Mouse (Mus musculus) left cerebral cortex, adult 9 months (tissue): ENCODE results near the gene Cib4.

ENCODE experiments used
- DNase-seq, 2 experiments: peaks; one replicate each; pipeline ENCODE4 v3.0.0; 2022; ENCODE audit warnings: low spot score in 2 of 2

Gene Cib4

DNA sequence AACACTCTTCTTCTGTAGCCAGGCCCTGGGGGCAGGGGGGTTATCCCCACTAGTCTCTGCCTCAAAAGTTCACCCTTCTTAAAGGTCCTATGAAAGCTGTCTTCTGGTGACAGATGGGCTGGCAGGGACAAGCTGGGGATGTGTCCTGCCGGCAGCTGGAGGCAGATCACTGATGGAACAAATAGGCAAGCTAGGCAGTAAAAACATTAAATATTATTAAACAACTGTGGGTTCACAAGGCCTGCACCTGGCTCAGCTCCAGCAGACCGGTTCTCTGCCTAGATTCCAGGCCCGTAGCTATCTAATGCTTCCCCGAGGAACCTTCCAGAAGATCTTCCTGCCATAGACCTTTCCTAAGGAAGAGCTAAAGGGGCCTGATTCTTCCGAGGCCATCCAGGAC lies 27.5 kb downstream of the Cib4 start:
- DNase-seq, result no peak

DNA sequence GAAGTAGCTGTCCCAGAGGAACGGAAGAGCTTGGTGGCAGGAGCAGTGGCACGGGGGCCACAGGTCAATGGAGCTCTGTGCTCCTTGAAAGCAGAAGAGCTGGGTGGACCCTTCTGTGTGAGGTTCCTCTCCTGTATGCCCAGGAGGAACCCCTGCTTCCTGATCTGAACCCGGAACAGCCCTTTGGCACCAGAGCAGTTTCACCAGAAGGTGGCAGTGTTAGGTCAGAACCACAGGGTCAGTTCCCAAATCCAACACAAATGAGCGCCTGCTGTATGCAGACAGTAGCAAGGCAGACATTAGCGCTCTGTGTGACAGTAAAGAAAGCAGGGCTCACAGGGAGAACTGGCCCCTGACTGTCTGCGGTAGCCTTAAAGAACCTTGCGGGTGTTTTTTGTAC lies 29.3 kb downstream of the Cib4 start:
- peak in 1 of 2 experiments; percentile 65 for DNase-seq

DNA sequence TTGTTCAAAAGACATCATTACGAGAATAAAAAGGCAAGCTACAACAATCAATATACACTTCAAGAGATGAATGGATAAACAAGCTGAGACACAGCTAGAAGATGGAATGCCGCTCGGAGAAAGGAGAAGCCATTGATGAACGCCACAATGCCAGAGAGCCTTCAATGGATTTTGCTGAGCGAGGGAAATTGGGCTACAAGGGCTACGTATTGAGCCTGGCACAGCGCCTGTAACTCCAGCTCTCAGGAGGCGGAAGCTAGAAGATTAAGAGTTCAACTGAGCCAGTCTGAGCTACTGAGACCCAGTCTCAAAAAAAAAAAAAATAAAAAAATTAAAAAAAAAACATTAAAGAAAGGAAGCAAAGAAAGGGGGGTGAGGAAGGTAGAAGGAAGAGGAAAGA lies 32.5 kb downstream of the Cib4 start:
- DNase-seq, result no peak

DNA sequence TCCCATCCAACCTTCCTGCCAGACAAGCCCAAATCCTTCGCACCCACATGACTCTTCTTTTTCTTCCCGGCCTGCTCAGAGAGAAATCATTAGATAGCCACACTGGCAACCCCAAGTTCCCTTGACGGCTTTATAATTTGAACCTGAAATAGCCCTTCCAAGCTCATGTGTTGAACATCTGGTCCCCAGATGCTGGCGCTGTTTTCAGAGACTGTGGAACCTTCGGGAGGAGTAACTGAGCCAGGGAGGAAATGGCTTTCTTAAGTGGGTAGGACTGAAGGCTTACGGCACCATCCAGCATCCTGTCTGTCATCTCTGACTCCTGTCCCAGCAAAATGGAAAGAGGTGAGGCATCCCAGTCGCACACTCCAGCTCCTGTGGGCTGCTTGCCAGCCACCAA lies 48.3 kb downstream of the Cib4 start:
- no peak for DNase-seq

- DNase-seq, result no peak
Observed at GRCm38 (mm10) chr5:30496821-30497220, 48.8 kb downstream of the Cib4 start.

DNA sequence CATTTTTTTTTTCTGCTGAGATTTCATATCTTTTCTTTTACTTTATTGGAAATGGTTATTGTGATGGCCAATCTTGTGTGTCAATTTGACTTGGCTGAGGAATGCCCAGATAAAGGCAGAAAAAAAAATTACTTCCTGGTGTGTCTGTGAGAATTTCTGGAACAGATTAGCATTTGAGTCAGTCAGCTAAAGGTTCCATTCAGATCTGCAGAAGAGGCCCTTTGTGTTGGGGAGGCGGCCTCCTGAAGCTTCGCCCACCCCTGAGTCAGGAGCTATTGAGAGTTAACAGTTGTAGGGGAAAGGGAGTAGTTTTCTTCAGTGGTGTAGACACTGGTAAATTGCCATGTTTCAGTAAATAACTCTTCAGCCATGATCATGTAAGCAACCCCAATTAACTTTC lies 50.3 kb downstream of the Cib4 start:
- no peak for DNase-seq

GRCm38 (mm10) chr5:30494606-30495005 lies 51.0 kb downstream of the Cib4 start:
- DNase-seq, result no peak

- no peak for DNase-seq
Observed at GRCm38 (mm10) chr5:30493723-30494122, 51.9 kb downstream of the Cib4 start.

- no peak for DNase-seq
Observed at GRCm38 (mm10) chr5:30490845-30491244, 54.8 kb downstream of the Cib4 start.

DNA sequence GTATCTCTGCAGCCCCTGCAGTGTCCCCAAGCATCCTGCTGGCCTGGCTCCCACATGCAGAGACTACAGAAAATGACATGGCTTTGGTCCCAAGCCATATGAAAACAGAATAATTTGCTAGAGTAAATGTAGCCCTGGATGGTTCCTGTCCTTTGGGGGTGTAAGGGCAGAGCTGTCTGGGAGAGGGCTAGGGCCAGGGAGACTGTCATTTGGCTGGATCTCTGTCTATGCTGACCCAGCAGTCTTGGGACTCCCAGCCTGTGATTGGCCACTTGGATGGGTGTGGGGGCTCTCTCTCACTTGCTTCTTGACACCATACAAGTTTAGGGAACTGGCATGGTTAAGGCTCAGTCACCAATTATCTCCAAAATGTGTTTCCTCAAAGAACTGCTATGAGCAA lies 55.4 kb downstream of the Cib4 start:
- no peak for DNase-seq

GRCm38 (mm10) chr5:30485136-30485535 lies 60.5 kb downstream of the Cib4 start:
- no peak for DNase-seq

DNA sequence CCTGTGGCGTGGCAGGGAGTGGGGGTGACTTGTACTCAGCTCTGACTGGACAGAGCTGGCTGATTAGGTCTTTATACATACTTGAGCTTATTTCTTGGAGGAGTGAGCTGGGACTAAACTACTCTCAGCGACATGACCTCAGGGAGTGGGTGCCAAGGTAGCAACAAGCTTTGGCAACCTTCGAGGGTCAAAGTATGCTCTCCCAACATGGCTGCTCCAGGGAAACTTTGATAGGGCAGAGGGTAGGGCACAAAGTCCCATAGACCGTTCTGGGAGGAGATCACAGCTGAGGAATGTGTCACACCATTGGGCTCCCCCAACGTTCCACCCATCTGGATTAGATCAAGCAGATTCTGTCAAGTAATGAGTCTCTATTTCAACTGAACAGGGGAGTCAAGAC lies 61.0 kb downstream of the Cib4 start:
- DNase-seq, result no peak

- DNase-seq, result no peak
Observed at GRCm38 (mm10) chr5:30483533-30483932, 62.1 kb downstream of the Cib4 start.

GRCm38 (mm10) chr5:30482319-30482718 lies 63.3 kb downstream of the Cib4 start:
- DNase-seq, result peak in 1 of 2 experiments; percentile 79

- peak in 1 of 2 experiments; percentile 37 for DNase-seq
Observed at GRCm38 (mm10) chr5:30476534-30476933, 69.1 kb downstream of the Cib4 start.

DNA sequence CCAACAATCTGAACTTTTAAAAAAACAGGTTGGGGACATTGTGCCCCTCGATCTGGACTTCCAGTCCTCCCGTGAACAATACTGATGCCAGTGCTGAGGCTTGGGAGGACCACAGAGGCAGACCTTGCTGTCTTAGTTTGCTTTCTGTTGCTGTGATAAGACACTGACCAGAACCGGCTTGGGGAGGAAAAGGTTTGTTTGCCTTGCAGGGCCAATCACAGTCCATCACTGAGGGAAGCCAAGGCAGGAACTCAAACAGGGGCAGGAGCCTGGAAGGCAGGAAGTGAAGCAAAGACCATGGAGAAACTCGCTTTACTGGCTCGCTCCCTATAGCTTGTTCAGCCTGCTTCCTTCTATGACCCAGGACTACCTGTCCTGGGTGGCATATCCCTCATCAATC lies 73.5 kb downstream of the Cib4 start:
- no peak for DNase-seq

GRCm38 (mm10) chr5:30470454-30470853 lies 75.2 kb downstream of the Cib4 start:
- no peak for DNase-seq

DNA sequence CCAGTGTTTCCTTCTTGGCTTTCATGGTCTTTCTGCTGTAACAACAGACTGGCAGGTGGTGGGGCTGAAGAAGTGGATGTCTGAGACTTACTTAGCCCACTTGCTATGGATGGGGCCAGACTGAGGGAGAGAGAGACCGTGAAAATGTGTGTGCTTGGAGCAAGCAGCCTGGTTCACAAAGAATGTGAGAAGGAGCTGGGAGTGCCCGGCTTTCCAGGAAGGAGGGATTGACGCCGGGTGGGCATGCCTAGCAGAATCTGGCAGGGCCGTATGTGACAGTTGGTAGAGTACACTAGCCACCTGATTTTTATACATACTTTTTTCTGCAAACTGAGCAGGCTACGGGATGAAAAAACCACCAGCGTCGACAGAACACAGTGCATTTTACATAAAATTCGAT lies 79.3 kb downstream of the Cib4 start:
- DNase-seq, result no peak

GRCm38 (mm10) chr5:30465861-30466260 lies 79.8 kb downstream of the Cib4 start, which contains the start of gene 1700001C02Rik:
Gene 1700001C02Rik, plus strand, starts transcription at chr5:30466047.
- DNase-seq, result no peak

- DNase-seq, result peak; percentile 35 to 66
Observed at GRCm38 (mm10) chr5:30461821-30462220, 83.8 kb downstream of the Cib4 start, which contains the start of gene Otof. Gene Otof, minus strand, starts transcription at chr5:30461932.

DNA sequence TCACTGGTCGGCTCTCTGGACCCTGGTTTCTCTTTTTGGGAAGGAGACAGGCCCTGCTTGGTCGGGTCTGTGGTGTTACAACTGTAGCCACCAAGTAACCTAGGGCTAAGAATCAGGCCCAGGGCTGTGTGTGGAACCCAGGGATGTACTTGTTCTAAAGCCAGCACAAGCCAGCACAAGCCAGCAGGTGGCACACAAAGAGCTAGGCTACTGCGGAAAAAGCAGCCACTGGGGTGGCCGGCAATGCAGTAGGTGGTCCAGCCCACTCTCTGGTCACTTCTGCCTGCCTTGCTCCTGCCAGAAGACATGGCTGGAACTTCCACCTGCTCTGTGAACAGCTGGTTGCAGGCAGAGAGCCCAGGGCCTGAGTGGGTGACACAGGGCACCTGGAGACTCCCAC lies 85.5 kb downstream of the Cib4 start:
- DNase-seq, result no peak

- peak in 1 of 2 experiments; percentile 40 for DNase-seq
Observed at GRCm38 (mm10) chr5:30456056-30456455, 89.6 kb downstream of the Cib4 start.

DNA sequence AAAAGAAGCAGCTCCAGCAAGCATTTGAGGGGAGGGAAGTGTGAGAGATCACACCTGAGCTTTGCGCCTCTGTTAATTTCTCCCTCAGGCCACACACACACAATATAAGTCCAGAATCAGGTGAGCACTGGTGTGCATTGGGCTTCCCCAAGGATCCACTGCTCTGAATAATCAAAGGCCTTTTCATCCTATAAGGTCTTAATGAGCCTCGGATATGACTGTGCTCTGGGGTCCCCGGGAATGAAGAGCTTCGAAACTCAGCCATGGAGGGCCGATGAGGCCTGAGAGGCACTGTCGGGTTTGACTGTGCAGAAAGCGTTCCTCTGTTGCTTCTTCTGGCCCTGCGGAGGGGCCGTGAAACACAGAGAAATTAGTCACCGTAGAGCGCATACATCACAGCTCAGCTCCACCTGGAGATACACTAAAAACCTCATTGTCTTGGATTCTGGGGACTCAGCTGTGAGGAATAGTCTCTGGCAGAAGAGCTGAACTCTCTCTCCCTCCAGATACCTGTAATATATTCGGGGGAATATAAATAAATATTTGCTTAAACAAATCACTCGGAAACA lies 101.2 kb downstream of the Cib4 start:
- no peak for DNase-seq

- DNase-seq, result peak in 1 of 2 experiments; percentile 34
Observed at GRCm38 (mm10) chr5:30442196-30442595, 103.4 kb downstream of the Cib4 start.
